Mouse (Mus musculus) C2C12 (cell line): ENCODE results near the gene Traf3ip3.

Experiments
- CTCF ChIP-seq: IDR thresholded peaks from one replicate; pipeline ENCODE4 v1.5.1; 2011; ENCODE audit not compliant: control insufficient read depth, insufficient read depth, insufficient read length
- MYOG ChIP-seq: IDR thresholded peaks from one replicate; pipeline ENCODE4 v1.6.1; 2011; ENCODE audit not compliant: control insufficient read depth, insufficient read length; ENCODE audit errors: extremely low read depth

DNA sequence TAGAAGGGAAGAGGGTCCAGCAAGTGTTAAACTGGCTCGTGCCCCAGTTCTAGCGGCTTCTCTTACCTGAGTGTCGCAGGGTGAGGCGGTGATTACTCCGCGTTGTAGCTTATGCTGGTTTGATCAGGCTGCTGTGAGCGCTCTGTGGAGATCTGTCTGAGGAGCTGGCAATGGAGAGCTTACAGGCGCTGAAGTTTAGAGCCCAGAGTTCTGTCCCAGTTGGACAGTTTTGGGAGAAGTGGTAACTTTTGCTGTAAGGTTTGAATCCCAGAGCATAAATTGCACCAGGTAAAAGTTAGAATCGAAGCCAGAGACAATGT lies 27.7 kb downstream of the Traf3ip3 start:
- TF ChIP-seq CTCF = no peak
- no peak for TF ChIP-seq MYOG
